Mouse (Mus musculus): ENCODE measurements around the gene 4930562C15Rik.

DNA sequence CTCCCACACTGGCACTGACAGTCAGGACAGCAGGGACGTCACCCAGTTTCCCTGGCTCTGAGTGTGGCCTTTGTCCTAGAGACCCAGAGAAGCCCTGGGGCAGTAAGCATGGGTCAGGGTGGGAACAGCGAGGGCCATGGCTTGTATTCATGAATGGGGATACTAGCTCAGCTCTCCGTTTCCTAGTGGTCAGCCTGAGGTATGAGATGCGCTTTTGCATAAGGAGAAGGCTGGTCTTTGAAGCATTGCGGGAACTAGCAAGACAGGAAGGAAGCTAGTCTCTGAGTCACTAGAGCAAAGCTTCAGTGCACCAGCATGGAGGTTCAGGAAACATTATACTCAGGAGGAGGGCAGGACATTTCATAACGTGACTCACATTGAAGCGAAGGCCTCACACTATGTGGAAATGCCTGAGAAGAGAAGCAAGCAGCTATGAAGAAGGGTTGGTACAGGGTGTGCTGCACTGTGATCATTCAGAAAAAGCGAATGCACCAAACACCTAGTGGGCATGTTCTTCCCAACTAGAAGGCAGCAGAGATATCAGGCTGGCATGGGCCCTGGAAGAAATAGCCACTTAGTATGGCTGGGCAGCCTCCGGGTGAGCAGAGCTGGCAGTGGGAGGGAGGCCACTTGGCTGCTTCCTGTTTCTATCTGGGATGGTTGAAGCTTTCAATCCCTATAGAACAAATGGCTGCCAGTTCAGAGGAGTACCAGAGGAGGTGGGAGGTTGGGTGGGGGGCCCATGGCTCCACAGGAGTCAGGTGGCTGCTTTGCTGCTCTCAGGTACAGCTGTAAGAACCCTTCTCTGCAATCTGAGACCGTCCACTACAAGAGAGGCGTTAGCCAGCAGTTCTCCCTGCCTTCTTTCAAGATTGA is 77.9 kb downstream of the 4930562C15Rik start:
- TF ChIP-seq CTCF (conservative IDR thresholded peaks at IDR 0.05; ENCODE audit: insufficient read depth, insufficient read length, low read depth, low read length) (no peak), POLR2A (IDR thresholded peaks at IDR 0.05; ENCODE audit: low read depth, low read length) (no peak)

All from kidney, adult 2 months (tissue).